Mouse (Mus musculus) midbrain, embryonic 16.5 days (tissue): ENCODE measurements at regions not wholly inside any gene's neighbourhood (a gene's known extent, or its start where the extent isn't known, plus 50 kb on each side); places are given as distances from the start of the nearest gene placed in this dataset.

Experiments
- ATAC-seq: fragments of 200-750 bp; cut with Nextera tagmentation; 2 replicates; pipeline ENCODE4 v1.8.0; 2017; ENCODE audit warnings: moderate TSS enrichment
- H3K27ac ChIP-seq: fragments of 300-500 bp; sonication (generic); 2 replicates; pipeline ENCODE4 v1.5.1; 2014; ENCODE audit warnings: mild to moderate bottlenecking, low read length, mixed read lengths
- H3K27me3 ChIP-seq: fragments of 300-500 bp; sonication (generic); 2 replicates; pipeline ENCODE4 v1.6.1; 2014; ENCODE audit warnings: low read depth, low read length, mixed read lengths; ENCODE audit not compliant: control insufficient read depth, insufficient read depth
- H3K36me3 ChIP-seq: fragments of 300-500 bp; sonication (generic); 2 replicates; pipeline ENCODE4 v1.6.1; 2014; ENCODE audit warnings: mild to moderate bottlenecking, low read length, moderate library complexity, mixed read lengths; ENCODE audit not compliant: control insufficient read depth, insufficient read depth
- H3K4me1 ChIP-seq: fragments of 300-500 bp; sonication (generic); 2 replicates; pipeline ENCODE4 v1.6.1; 2014; ENCODE audit warnings: mild to moderate bottlenecking, low read length, mixed read lengths; ENCODE audit not compliant: control insufficient read depth, insufficient read depth
- H3K4me2 ChIP-seq: fragments of 300-500 bp; sonication (generic); 2 replicates; pipeline ENCODE4 v1.6.1; 2014; ENCODE audit warnings: mild to moderate bottlenecking, low read length, mixed read lengths
- H3K4me3 ChIP-seq: fragments of 300-500 bp; sonication (generic); 2 replicates; pipeline ENCODE4 v1.5.1; 2014; ENCODE audit warnings: low read depth, mild to moderate bottlenecking, low read length, moderate library complexity, mixed read lengths
- H3K9ac ChIP-seq: fragments of 300-500 bp; sonication (generic); 2 replicates; pipeline ENCODE4 v1.6.1; 2014; ENCODE audit warnings: low read depth, low read length, mixed read lengths
- H3K9me3 ChIP-seq: fragments of 300-500 bp; sonication (generic); replicated peaks from 2 replicates; pipeline ENCODE4 v1.6.1; 2014; ENCODE audit warnings: mild to moderate bottlenecking, low read length, mixed read lengths; ENCODE audit not compliant: control insufficient read depth, poor library complexity, severe bottlenecking
- WGBS: fragments of 180-500 bp; shearing (Covaris S2); extraction: QIAGEN DNeasy Blood & Tissue Kit; methylation state at CpG from one replicate; pipeline ENCODE4 v1.1.7; 2014; 5-methylcytosine and 5-hydroxymethylcytosine counted together

GRCm38 (mm10) chr12:79932905-79933304 is 179.9 kb downstream of the Zfp36l1 start:
- H3K36me3 ChIP-seq: no peaks in the 10 kb centered on the region
- no peak overlapping the region for H3K9ac ChIP-seq
- no peaks in the 10 kb centered on the region for H3K27me3 ChIP-seq
- no peak overlapping the region for H3K4me3 ChIP-seq
- H3K27ac ChIP-seq: no peak overlapping the region
- no peak overlapping the region for H3K4me2 ChIP-seq
- 83% methylated on average over 7 of the region's 7 CpGs for WGBS
- no peak for ATAC-seq
- H3K9me3 ChIP-seq: no peaks in the 10 kb centered on the region
- H3K4me1 ChIP-seq: peaks cover 7% of the 10 kb centered on the region; the same call in 1 of the 2 replicates

GRCm38 (mm10) chr12:79931455-79931854 is 181.4 kb downstream of the Zfp36l1 start:
- H3K4me2 ChIP-seq: no peak overlapping the region
- H3K27me3 ChIP-seq: no peaks in the 10 kb centered on the region
- no peak overlapping the region for H3K4me3 ChIP-seq
- H3K36me3 ChIP-seq: no peaks in the 10 kb centered on the region
- 72% methylated on average over 5 of the region's 5 CpGs for WGBS
- H3K4me1 ChIP-seq: peaks cover 8% of the 10 kb centered on the region
- ATAC-seq: no peak
- H3K27ac ChIP-seq: no peak overlapping the region
- H3K9me3 ChIP-seq: no peaks in the 10 kb centered on the region
- no peak overlapping the region for H3K9ac ChIP-seq

GRCm38 (mm10) chr12:79929846-79930245 is 183.0 kb downstream of the Zfp36l1 start:
- no peaks in the 10 kb centered on the region for H3K9me3 ChIP-seq
- ATAC-seq: no peak
- no peak overlapping the region for H3K9ac ChIP-seq
- H3K4me1 ChIP-seq: peaks cover 24% of the 10 kb centered on the region
- H3K4me2 ChIP-seq: no peak overlapping the region
- no peak overlapping the region for H3K4me3 ChIP-seq
- 88% methylated on average over 6 of the region's 6 CpGs for WGBS
- H3K27me3 ChIP-seq: no peaks in the 10 kb centered on the region
- H3K27ac ChIP-seq: no peak overlapping the region
- H3K36me3 ChIP-seq: no peaks in the 10 kb centered on the region

GRCm38 (mm10) chr12:79928739-79929380 is 184.0 kb downstream of the Zfp36l1 start:
- Histone ChIP-seq H3K27me3 (no peaks in the 10 kb centered on the region), H3K27ac (0 out of 2 replicates have a peak overlapping the region, but pooled peaks have one; percentile 13), H3K9me3 (no peaks in the 10 kb centered on the region), H3K4me3 (no peak overlapping the region), H3K9ac (no peak overlapping the region), H3K36me3 (no peaks in the 10 kb centered on the region), H3K4me1 (peaks cover 33% of the 10 kb centered on the region), H3K4me2 (no peak overlapping the region)
- ATAC-seq: no peak
- WGBS: 52% methylated on average over 6 of the region's 6 CpGs

- Histone ChIP-seq H3K9me3 (no peaks in the 10 kb centered on the region), H3K36me3 (no peaks in the 10 kb centered on the region), H3K4me3 (no peak overlapping the region), H3K4me1 (peaks cover 33% of the 10 kb centered on the region), H3K27ac (no peak overlapping the region), H3K4me2 (no peak overlapping the region), H3K27me3 (no peaks in the 10 kb centered on the region), H3K9ac (no peak overlapping the region)
- ATAC-seq: no peak
- 35% methylated on average over 4 of the region's 4 CpGs for WGBS
These were observed 184.5 kb downstream of the Zfp36l1 start for GRCm38 (mm10) chr12:79928298-79928697.

GRCm38 (mm10) chr12:79925704-79926588 is 186.9 kb downstream of the Zfp36l1 start:
- Histone ChIP-seq H3K4me2 (peak overlapping the region; percentile 40), H3K9ac (peak overlapping the region; percentile 51; the same call in 1 of the 2 replicates), H3K4me3 (no peak overlapping the region), H3K36me3 (no peaks in the 10 kb centered on the region), H3K9me3 (no peaks in the 10 kb centered on the region), H3K4me1 (peaks cover 41% of the 10 kb centered on the region), H3K27me3 (no peaks in the 10 kb centered on the region), H3K27ac (peak overlapping the region; percentile 91)
- 4% methylated on average over 6 of the region's 6 CpGs for WGBS
- ATAC-seq: peak; percentile 18; the same call in 1 of the 2 replicates

- WGBS: 3% methylated on average over 16 of the region's 16 CpGs
- no peaks in the 10 kb centered on the region for H3K9me3 ChIP-seq
- peak overlapping the region; percentile 40 for H3K4me2 ChIP-seq
- H3K4me1 ChIP-seq: peaks cover 42% of the 10 kb centered on the region
- H3K27ac ChIP-seq: peak overlapping the region; percentile 91
- peak; percentile 90 for ATAC-seq
- H3K27me3 ChIP-seq: no peaks in the 10 kb centered on the region
- H3K9ac ChIP-seq: peak overlapping the region; percentile 51; the same call in 1 of the 2 replicates
- no peak overlapping the region for H3K4me3 ChIP-seq
- H3K36me3 ChIP-seq: no peaks in the 10 kb centered on the region
These were observed 187.7 kb downstream of the Zfp36l1 start for GRCm38 (mm10) chr12:79924921-79925703.

- no peaks in the 10 kb centered on the region for H3K27me3 ChIP-seq
- H3K4me1 ChIP-seq: peaks cover 42% of the 10 kb centered on the region
- H3K9me3 ChIP-seq: no peaks in the 10 kb centered on the region
- H3K4me2 ChIP-seq: no peak overlapping the region
- ATAC-seq: no peak
- no peak overlapping the region for H3K4me3 ChIP-seq
- no peak overlapping the region for H3K9ac ChIP-seq
- 81% methylated on average over 5 of the region's 6 CpGs for WGBS
- H3K36me3 ChIP-seq: no peaks in the 10 kb centered on the region
- H3K27ac ChIP-seq: peak overlapping the region; percentile 91
These were observed 189.0 kb downstream of the Zfp36l1 start for GRCm38 (mm10) chr12:79923811-79924210.
